Mouse (Mus musculus) B cell, adult (primary cell): ENCODE results near the gene Tppp. TPM values are rescaled to one million over a fixed set of nuclear protein-coding genes. Genes with fewer than 3 reads are reported as not detected.

Source experiments
- total RNA-seq: library from RNA; stranded (reverse); gene quantifications from 4 replicates; pipeline ENCODE4 v1.2.4, GENCODE M21; 2023; ENCODE audit not compliant: inconsistent age

The Tppp gene
- 0.64 to 0.96 TPM (median 0.88 TPM) in 4 replicates for total RNA-seq

GRCm38 (mm10) chr13:74008948-74009718 lies at the start of gene Tppp:
Gene Tppp, plus strand, starts transcription at chr13:74009407.

GRCm38 (mm10) chr13:73963551-73963950 lies 45.7 kb upstream of the Tppp start, which contains the start of gene Zdhhc11:
Gene Zdhhc11, plus strand, starts transcription at chr13:73963851.

GRCm38 (mm10) chr13:74061613-74062377 lies 52.6 kb downstream of the Tppp start, which contains the start of gene Cep72:
Gene Cep72, minus strand, starts transcription at chr13:74062299.

Other genes with a start within 250 kb of the Tppp start
- gene Nkd2, start 161.8 kb upstream of the Tppp start, total RNA-seq: not detected in 4 replicates
- 4.0 to 5.9 TPM (median 4.9 TPM) in 4 replicates for gene Trip13, start 71.6 kb upstream of the Tppp start, total RNA-seq
- gene Brd9, start 71.6 kb upstream of the Tppp start, total RNA-seq: 91.6 to 107 TPM (median 102 TPM) in 4 replicates
- not detected in 4 replicates for gene Zdhhc11, start 45.6 kb upstream of the Tppp start, total RNA-seq
- gene Cep72, start 52.9 kb downstream of the Tppp start, total RNA-seq: 11.8 to 14.8 TPM (median 13.6 TPM) in 4 replicates
- gene Slc9a3, start 112.0 kb downstream of the Tppp start, total RNA-seq: not detected in 4 replicates
- gene Exoc3, start 199.3 kb downstream of the Tppp start, total RNA-seq: 41.1 to 53.1 TPM (median 46.4 TPM) in 4 replicates